Mouse (Mus musculus) embryo, embryonic 11.5 days (tissue): Measurements from ENCODE around the gene Chrm4.

Experiments used
- DNase-seq: peaks from one replicate; pipeline ENCODE4 v3.0.0-alpha.2; 2012; ENCODE audit warnings: low read depth, low spot score

Gene Chrm4

GRCm38 (mm10) chr2:91963443-91963932 is 36.4 kb downstream of the Chrm4 start:
- peak; percentile 89 for DNase-seq

DNA sequence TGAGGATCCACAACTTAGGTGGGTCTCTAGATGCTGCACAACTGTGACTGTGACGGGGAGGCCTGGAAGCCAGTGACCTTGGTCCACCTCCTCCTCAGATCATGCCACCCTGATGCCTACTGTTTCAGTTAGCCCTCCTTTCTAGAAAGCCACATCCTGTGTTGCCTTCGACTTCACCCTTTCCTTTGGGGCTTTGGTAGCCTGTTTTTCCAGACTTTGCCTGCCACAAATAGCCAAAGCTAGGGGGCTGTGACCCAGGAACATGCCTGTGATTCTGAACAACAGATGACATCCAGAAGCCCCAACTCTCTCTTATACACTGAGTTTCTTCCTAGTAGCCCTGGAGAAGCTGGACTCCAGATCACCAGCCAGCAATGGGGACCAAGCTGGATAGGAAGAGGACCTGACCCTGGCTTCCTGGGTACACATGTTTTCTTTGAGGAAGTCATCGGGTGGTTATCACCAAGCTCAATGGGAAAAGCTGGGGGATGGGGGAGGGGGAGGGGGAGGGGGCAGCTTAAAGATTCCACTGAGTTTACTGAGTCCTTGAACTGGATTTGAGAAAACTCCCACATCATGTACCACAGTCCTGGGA is 37.7 kb downstream of the Chrm4 start:
- no peak for DNase-seq

DNA sequence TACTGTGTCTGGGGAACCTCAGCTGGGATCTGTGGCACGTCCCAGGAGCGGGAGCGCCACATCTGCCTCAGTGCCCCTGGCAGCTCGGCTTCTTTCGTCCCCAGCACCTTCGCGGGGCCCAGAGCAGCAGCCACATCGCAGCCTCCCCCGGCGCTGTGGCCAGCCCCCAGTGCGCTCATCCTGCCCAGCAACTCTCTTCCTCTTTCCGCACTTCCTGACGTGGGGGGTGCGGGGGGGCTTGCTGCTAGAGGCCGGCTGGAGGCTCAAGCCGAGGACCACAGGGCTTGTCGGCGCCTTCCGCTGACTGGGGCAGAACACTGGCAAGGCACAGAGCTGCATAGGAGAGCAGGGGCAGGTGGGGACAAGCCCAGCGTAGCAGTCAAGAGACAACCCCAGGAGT is 38.4 kb downstream of the Chrm4 start:
- no peak for DNase-seq

GRCm38 (mm10) chr2:91966367-91966766 is 39.3 kb downstream of the Chrm4 start:
- no peak for DNase-seq

- DNase-seq, result no peak
Observed at GRCm38 (mm10) chr2:91967962-91968361, 40.9 kb downstream of the Chrm4 start.

DNA sequence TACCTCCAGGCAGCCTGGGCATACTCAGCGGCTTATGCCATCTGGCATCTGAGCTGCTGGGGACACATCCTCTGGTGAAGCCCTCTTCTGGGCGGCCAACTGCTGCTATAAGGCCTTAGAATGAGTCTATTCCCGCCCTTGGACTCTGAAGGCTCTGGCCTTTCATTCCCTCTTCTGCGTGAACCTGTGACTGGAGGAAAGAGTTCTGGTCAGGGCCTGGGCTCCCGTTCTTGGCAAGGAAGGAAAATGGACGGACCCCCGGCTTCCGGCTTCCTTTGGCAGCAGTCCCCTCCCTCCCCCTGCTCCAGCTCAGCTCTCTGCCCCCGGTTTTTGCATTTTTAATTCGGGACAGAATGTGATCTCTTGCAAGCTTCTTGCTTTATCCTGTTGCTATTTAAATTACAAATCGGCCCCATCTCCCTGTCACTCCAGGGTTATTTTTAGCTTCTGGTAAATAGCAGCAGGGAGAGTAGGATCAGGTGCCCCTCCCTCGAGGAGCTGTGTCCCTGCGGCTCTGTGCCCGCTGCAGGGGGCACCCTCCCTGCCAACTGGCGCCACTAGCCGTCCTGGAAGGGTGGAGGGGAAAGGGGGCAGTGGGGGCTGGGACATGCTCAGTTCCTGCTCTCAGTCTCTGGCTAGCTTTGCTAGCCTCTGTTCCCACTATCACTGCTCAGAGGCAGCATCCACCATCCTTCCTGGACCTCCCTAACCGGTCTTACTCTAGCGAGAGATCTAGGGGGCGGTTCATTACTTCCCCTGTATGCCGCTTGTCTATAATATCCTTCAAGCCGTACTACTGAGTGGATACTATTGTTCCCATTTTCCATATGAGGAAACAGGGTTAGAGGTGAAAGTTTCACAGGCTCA is 44.4 kb downstream of the Chrm4 start:
- no peak for DNase-seq

GRCm38 (mm10) chr2:91972121-91972566 is 45.1 kb downstream of the Chrm4 start:
- DNase-seq, result no peak

- DNase-seq, result no peak
Observed at GRCm38 (mm10) chr2:91973416-91974135, 46.5 kb downstream of the Chrm4 start.

DNA sequence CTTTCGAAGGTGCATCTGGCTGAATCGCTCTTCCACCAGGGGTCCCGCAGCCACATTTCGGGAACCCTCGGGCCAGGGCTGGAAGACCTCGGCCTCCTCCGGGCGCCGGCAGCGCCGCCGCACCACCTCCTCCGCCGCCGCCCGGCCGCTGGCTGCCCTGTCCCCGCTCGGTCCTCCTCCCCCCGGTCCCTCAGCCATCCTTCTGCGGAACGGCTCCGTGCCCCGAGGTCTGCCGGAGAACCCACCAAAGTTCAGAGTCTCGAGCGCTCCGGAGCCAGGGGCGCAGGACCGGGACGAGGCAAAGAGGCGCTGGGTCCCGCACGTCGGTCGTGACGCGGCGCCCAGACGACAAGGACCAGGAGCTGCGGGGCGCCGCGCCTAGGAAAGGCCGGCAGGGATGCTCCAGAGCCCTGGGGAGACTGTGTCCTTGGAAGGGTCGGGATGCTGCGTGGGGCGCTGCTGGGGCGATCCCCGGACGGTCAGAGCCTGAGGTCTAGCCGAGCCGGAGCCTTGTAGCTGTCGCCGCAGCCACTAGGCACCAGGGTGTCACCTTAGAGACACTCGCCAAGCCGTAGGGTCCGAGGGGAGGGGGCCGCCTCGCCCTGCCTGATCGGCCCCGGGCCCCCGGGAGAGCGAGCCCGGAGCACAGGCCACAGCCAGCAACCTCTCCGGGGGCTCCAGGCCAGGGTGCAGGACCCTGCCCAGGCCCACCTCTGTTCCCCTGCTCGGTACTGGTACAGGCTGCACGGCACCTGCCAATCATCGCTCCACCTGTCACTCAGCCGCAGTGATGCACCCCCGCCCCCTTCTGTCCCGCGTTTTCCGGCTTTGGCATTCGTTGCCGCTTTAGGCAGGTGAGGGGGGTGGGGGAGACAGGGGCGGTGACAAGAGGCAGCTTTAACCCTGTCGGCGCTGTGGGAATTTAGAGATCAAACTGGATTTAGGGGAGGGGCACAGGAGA is 48.8 kb downstream of the Chrm4 start, which contains the start of gene Dgkz:
Gene Dgkz (minus strand): TSS at position 284 of the 961 bp plus-strand sequence.
- no peak for DNase-seq

DNA sequence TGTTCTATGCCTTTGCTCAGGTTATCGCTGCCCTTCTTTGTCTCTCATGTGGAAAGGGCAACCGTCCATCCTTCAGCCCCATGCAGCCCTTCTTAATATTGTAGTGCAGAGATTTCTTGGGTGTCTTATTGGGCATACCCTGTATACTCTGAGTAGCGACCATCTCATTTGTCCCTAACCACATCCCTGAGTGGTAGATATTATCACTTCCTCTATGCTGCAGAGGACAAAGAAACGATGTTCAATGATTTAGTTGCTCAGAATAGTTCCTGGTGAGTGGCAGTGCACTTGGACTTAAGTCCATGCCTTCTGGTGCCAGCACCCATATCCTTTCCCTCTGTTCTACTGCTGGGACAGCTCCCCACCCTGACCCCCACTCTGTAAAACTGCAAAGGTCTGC is 50.9 kb downstream of the Chrm4 start:
- no peak for DNase-seq
